Mouse (Mus musculus): ENCODE measurements around the gene Spcs2. TPM values are rescaled to one million over a fixed set of nuclear protein-coding genes. Genes with fewer than 3 reads are reported as not detected.
"Not testable (repeated sequence)": the region's sequence is repeated elsewhere in the genome, so short reads cannot be mapped to it uniquely, and the experiment has no call there.

Spcs2 gene
- polyA plus RNA-seq, 1 experiment from 2014 or later, result 358 TPM

GRCm38 (mm10) chr7:99833115-99833845, 30.0 kb downstream of the Spcs2 start:
- Histone ChIP-seq H3K27ac (replicated peaks) (no peak overlapping the region), H3K36me3 (replicated peaks) (peaks cover 30% of the 10 kb centered on the region), H3K27me3 (replicated peaks; ENCODE audit: low read depth, poor library complexity, severe bottlenecking) (no peaks in the 10 kb centered on the region), H3K9me3 (no peaks in the 10 kb centered on the region), H3K4me3 (no peak overlapping the region), H3K4me1 (peaks cover 8% of the 10 kb centered on the region)
- DNase-seq (ENCODE audit: low spot score), result no peak
- 84% methylated on average over 5 of the region's 5 CpGs for whole genome bisulfite sequencing

- Histone ChIP-seq H3K4me3 (peak within 1 kb of the TSS; percentile 64), H3K4me1 (peaks cover 10% of the 10 kb centered on the region), H3K9me3 (no peaks in the 10 kb centered on the region), H3K27ac (replicated peaks) (peak within 1 kb of the TSS; percentile 81), H3K27me3 (replicated peaks; ENCODE audit: low read depth, poor library complexity, severe bottlenecking) (no peaks in the 10 kb centered on the region), H3K36me3 (replicated peaks) (no peaks in the 10 kb centered on the region)
- DNase-seq (ENCODE audit: low spot score), result peak; percentile 93
- under 1% methylated on average over 26 of the region's 26 CpGs for WGBS
These were observed 35.1 kb downstream of the Spcs2 start, which contains the start of gene Neu3 for GRCm38 (mm10) chr7:99828083-99828570. Gene Neu3 (minus strand): TSS chr7:99828417.

DNA sequence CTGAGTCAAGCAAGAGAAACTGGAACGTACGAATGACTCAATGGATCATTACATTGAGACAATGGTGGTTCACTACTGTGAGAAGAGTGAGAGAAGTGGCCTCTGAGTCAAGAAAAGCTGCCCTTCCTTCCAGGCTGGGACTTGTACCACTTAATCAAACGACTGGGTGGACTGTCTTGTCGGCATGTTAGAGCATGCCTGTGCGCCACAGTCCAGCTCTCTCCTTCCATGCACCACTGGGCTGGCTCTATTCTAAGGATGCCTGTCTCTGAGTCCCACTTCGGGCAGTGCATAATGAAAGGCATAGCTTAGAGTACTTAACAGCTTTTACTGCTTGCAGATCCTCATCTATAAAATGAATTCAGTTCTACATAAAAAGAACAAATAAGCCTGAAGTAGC, 37.2 kb downstream of the Spcs2 start:
- H3K4me1 ChIP-seq, result peaks cover 10% of the 10 kb centered on the region
- H3K27ac ChIP-seq (replicated peaks), result no peak overlapping the region
- WGBS, result 72% methylated on average over 6 of the region's 6 CpGs
- H3K27me3 ChIP-seq (replicated peaks; ENCODE audit: low read depth, poor library complexity, severe bottlenecking), result no peaks in the 10 kb centered on the region
- H3K36me3 ChIP-seq (replicated peaks), result no peaks in the 10 kb centered on the region
- no peak overlapping the region for H3K4me3 ChIP-seq
- DNase-seq (ENCODE audit: low spot score), result no peak
- H3K9me3 ChIP-seq, result no peaks in the 10 kb centered on the region

GRCm38 (mm10) chr7:99825511-99825910, 37.8 kb downstream of the Spcs2 start:
- Histone ChIP-seq H3K36me3 (replicated peaks) (no peaks in the 10 kb centered on the region), H3K4me1 (peaks cover 10% of the 10 kb centered on the region), H3K4me3 (peak overlapping the region; percentile 13; the same call in 1 of the 2 replicates), H3K9me3 (no peaks in the 10 kb centered on the region), H3K27me3 (replicated peaks; ENCODE audit: low read depth, poor library complexity, severe bottlenecking) (no peaks in the 10 kb centered on the region), H3K27ac (replicated peaks) (no peak overlapping the region)
- DNase-seq (ENCODE audit: low spot score), result no peak
- WGBS, result 87% methylated on average over 9 of the region's 9 CpGs

DNA sequence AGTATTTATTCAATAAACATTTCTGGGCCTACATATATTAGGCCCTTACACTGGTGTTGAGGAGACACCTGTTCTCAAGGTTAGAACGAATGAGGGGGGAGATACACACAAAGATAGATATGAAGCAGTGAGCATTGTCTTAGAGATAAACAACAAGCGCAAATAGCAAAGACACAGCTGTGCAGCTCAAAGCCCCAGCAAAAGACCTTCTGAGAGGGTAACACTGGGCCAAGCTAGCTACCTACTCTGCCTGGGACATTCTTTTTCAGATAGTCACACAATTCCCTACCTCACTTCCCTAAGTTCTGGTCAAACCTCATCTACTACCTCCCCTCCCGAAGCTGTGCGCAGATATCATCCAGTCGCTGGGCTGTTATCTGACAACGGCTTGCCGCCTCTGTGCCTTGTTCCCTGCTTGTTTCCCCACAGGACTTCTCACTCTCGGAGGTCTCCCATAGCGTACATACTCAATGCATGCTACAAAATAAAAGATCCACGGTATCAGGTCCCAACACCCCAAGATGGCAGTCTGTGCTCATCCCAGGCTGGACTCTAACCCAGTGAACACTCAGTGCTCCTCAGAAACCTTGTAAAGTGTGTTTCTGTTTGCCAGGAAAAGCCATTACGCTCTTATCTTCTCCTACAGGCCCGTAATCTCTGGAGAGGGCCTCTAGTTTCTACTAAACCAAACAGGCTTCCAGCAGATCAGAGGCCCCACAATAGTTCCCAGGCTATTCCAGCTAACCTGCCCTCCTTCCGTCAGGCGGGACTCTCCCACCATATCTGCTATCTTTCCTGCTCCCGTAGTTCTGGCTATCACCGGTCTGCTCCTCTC, 38.4 kb downstream of the Spcs2 start:
- H3K27me3 ChIP-seq (replicated peaks; ENCODE audit: low read depth, poor library complexity, severe bottlenecking), result no peaks in the 10 kb centered on the region
- no peak overlapping the region for H3K27ac ChIP-seq (replicated peaks)
- WGBS, result 83% methylated on average over 16 of the region's 16 CpGs
- H3K4me1 ChIP-seq, result peaks cover 10% of the 10 kb centered on the region
- H3K4me3 ChIP-seq, result no peak overlapping the region
- no peaks in the 10 kb centered on the region for H3K9me3 ChIP-seq
- DNase-seq (ENCODE audit: low spot score), result no peak
- H3K36me3 ChIP-seq (replicated peaks), result no peaks in the 10 kb centered on the region

DNA sequence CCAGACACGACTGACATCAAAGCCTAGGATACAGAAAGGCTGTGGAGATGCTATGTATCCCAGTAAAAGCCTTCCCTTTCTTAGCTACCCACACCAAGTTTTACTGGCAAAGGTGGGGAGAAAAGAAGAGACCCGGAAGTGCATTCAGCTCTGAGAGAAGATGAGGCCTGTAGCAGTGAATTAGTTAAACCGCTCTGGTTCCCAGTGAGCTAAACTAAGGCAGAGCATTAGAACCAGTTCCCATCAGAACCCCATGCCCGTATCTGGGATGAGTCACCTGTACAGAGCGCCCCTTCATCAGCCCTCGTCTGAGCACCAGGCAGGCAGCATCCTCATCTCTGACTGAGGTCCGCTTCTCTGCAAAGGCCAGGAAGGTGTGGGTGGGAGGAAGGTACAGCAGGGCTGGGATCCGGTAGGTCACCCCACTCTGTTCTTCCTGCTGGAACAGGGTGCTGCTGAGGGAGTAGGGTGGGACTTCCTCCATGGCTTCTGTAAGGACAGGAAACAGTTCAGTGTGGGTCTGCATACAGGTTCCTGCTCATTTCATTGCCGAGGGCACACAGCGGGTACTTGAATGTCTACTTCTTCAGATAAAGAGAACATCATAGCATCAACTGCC, 40.1 kb downstream of the Spcs2 start:
- peaks cover 3% of the 10 kb centered on the region for H3K4me1 ChIP-seq
- 84% methylated on average over 10 of the region's 10 CpGs for whole genome bisulfite sequencing
- no peak overlapping the region for H3K27ac ChIP-seq (replicated peaks)
- H3K36me3 ChIP-seq (replicated peaks), result no peaks in the 10 kb centered on the region
- no peak for DNase-seq (ENCODE audit: low spot score)
- no peaks in the 10 kb centered on the region for H3K9me3 ChIP-seq
- no peak overlapping the region for H3K4me3 ChIP-seq
- no peaks in the 10 kb centered on the region for H3K27me3 ChIP-seq (replicated peaks; ENCODE audit: low read depth, poor library complexity, severe bottlenecking)

DNA sequence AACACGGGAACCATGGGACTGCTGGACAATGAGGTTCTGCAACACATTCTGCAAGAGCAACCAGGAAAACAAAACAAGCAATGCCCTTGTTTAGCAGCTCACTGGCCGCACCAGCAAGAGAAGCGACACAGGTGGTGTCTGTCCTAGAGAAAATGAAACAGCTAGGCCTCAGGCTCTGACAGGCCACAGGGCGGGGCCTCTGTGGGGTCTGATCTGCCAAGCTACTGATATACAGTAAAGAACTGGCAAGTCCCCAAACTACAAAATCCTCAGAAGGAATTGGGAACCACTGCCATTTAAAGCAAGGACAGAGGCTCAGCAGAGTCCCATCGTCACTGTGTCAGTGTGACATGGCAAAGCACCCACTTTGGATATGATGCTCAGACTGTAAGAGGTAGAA, 40.8 kb downstream of the Spcs2 start:
- WGBS, result 84% methylated on average over 5 of the region's 5 CpGs
- H3K27me3 ChIP-seq (replicated peaks; ENCODE audit: low read depth, poor library complexity, severe bottlenecking), result no peaks in the 10 kb centered on the region
- no peaks in the 10 kb centered on the region for H3K4me1 ChIP-seq
- H3K27ac ChIP-seq (replicated peaks), result no peak overlapping the region
- no peak for DNase-seq (ENCODE audit: low spot score)
- no peaks in the 10 kb centered on the region for H3K36me3 ChIP-seq (replicated peaks)
- no peak overlapping the region for H3K4me3 ChIP-seq
- H3K9me3 ChIP-seq, result no peaks in the 10 kb centered on the region

DNA sequence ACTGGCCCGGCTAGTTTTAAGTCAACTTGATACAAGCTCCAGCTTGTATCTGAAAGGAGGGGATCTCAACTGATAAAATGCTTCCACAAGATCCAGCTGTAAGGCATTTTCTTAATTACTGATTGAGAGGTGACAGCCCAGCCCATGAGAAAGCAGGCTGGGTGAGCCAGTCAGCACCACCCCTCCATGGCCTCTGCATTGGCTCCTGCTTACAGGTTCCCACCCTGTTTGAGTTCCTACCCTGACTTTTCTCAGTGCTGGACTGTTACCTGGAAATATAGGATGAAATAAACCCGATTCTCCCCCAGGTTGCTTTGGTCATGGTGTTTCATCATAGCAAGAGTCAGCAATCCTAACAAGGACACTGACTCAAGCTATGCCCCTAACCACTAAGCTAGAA, 41.3 kb downstream of the Spcs2 start:
- no peaks in the 10 kb centered on the region for H3K4me1 ChIP-seq
- H3K9me3 ChIP-seq, result no peaks in the 10 kb centered on the region
- no peaks in the 10 kb centered on the region for H3K36me3 ChIP-seq (replicated peaks)
- no peak for DNase-seq (ENCODE audit: low spot score)
- WGBS, result 82% methylated on average over 2 of the region's 2 CpGs
- H3K27ac ChIP-seq (replicated peaks), result no peak overlapping the region
- no peak overlapping the region for H3K4me3 ChIP-seq
- H3K27me3 ChIP-seq (replicated peaks; ENCODE audit: low read depth, poor library complexity, severe bottlenecking), result no peaks in the 10 kb centered on the region

- H3K27me3 ChIP-seq (replicated peaks; ENCODE audit: low read depth, poor library complexity, severe bottlenecking); H3K9me3 ChIP-seq; H3K4me1 ChIP-seq; H3K36me3 ChIP-seq (replicated peaks); H3K27ac ChIP-seq (replicated peaks); DNase-seq (ENCODE audit: low spot score); H3K4me3 ChIP-seq: not testable (repeated sequence)
- WGBS, result 21% methylated on average over 9 of the region's 9 CpGs
These were observed 45.0 kb downstream of the Spcs2 start for GRCm38 (mm10) chr7:99818181-99818725.

- H3K27me3 ChIP-seq (replicated peaks; ENCODE audit: low read depth, poor library complexity, severe bottlenecking), result no peaks in the 10 kb centered on the region
- WGBS, result 89% methylated on average over 11 of the region's 11 CpGs
- no peaks in the 10 kb centered on the region for H3K4me1 ChIP-seq
- peaks cover 7% of the 10 kb centered on the region for H3K36me3 ChIP-seq (replicated peaks)
- H3K27ac ChIP-seq (replicated peaks), result no peak overlapping the region
- no peak overlapping the region for H3K4me3 ChIP-seq
- no peaks in the 10 kb centered on the region for H3K9me3 ChIP-seq
- no peak for DNase-seq (ENCODE audit: low spot score)
These were observed 49.9 kb downstream of the Spcs2 start for GRCm38 (mm10) chr7:99813394-99813793.

GRCm38 (mm10) chr7:99811661-99812060, 51.6 kb downstream of the Spcs2 start:
- Histone ChIP-seq H3K4me1 (no peaks in the 10 kb centered on the region), H3K4me3 (no peak overlapping the region), H3K36me3 (replicated peaks) (peaks cover 7% of the 10 kb centered on the region), H3K9me3 (no peaks in the 10 kb centered on the region), H3K27ac (replicated peaks) (no peak overlapping the region), H3K27me3 (replicated peaks; ENCODE audit: low read depth, poor library complexity, severe bottlenecking) (no peaks in the 10 kb centered on the region)
- WGBS, result 92% methylated on average over 4 of the region's 4 CpGs
- DNase-seq (ENCODE audit: low spot score), result no peak

GRCm38 (mm10) chr7:99810814-99811213, 52.4 kb downstream of the Spcs2 start:
- H3K27me3 ChIP-seq (replicated peaks; ENCODE audit: low read depth, poor library complexity, severe bottlenecking), result no peaks in the 10 kb centered on the region
- H3K27ac ChIP-seq (replicated peaks), result no peak overlapping the region
- DNase-seq (ENCODE audit: low spot score), result no peak
- no peak overlapping the region for H3K4me3 ChIP-seq
- no peaks in the 10 kb centered on the region for H3K9me3 ChIP-seq
- 84% methylated on average over 2 of the region's 2 CpGs for WGBS
- peaks cover 7% of the 10 kb centered on the region for H3K36me3 ChIP-seq (replicated peaks)
- H3K4me1 ChIP-seq, result no peaks in the 10 kb centered on the region
